Mouse (Mus musculus) liver, adult 2 months (tissue): ENCODE data around the gene Gramd1b. TPM values are rescaled to one million over a fixed set of nuclear protein-coding genes. Genes with fewer than 3 reads are reported as not detected.

ENCODE experiments used
- DNase-seq: peaks from one replicate; pipeline ENCODE4 v3.0.0-alpha.2; 2011; ENCODE audit warnings: low read depth, low spot score; ENCODE audit errors: extremely low read depth
- H3K27ac ChIP-seq: fragments of 200-500 bp; replicated peaks from 2 replicates; pipeline ENCODE4 v1.5.1; 2012; ENCODE audit warnings: low read depth, mild to moderate bottlenecking, control low read depth, inconsistent platforms, low read length; ENCODE audit not compliant: insufficient read depth
- H3K27me3 ChIP-seq: fragments of 200-500 bp; 2 replicates; pipeline ENCODE4 v1.6.1; 2012; ENCODE audit warnings: mild to moderate bottlenecking, moderate library complexity, low read length, inconsistent platforms; ENCODE audit not compliant: control insufficient read depth, insufficient read depth
- H3K36me3 ChIP-seq: fragments of 200-500 bp; 2 replicates; pipeline ENCODE4 v1.6.1; 2012; ENCODE audit warnings: low read length, inconsistent platforms; ENCODE audit not compliant: control insufficient read depth, insufficient read depth
- H3K4me1 ChIP-seq: fragments of 200-500 bp; 2 replicates; pipeline ENCODE4 v1.6.1; 2011; ENCODE audit warnings: low read length; ENCODE audit not compliant: control insufficient read depth, insufficient read depth
- H3K4me3 ChIP-seq: fragments of 200-500 bp; 2 replicates; pipeline ENCODE4 v1.5.1; 2011; ENCODE audit warnings: low read depth, mild to moderate bottlenecking, control low read depth, low read length, moderate library complexity; ENCODE audit not compliant: insufficient read depth
- H3K79me2 ChIP-seq: fragments of 200-500 bp; 2 replicates; pipeline ENCODE4 v1.6.1; 2012; ENCODE audit warnings: inconsistent platforms, mild to moderate bottlenecking, low read length, moderate library complexity; ENCODE audit not compliant: control insufficient read depth, insufficient read depth
- H3K9ac ChIP-seq: fragments of 200-500 bp; 2 replicates; pipeline ENCODE4 v1.6.1; 2012; ENCODE audit warnings: low read depth, mild to moderate bottlenecking, control low read depth, inconsistent platforms, low read length
- CTCF ChIP-seq: fragments of 200-500 bp; IDR thresholded peaks from 2 replicates; pipeline ENCODE4 v1.5.1; 2011; ENCODE audit warnings: low read depth, low read length, control low read depth
- POLR2A ChIP-seq: fragments of 200-500 bp; IDR thresholded peaks from 2 replicates; pipeline ENCODE4 v1.6.1; 2011; ENCODE audit warnings: low read length, control low read depth; ENCODE audit not compliant: insufficient read depth; ENCODE audit errors: extremely low read depth
- WGBS: fragments of 180-500 bp; shearing (Covaris S2); methylation state at CpG from one replicate; pipeline ENCODE4 v1.1.7; 2018; 5-methylcytosine and 5-hydroxymethylcytosine counted together
- polyA plus RNA-seq: library from polyadenylated mRNA; depleted of rRNA; stranded (reverse); fragments of >200 nt; gene quantifications from 2 replicates; pipeline ENCODE4 v1.2.3, GENCODE M21; 2012
- total RNA-seq: library from RNA; depleted of rRNA; stranded (reverse); fragments of >200 nt; gene quantifications from 2 replicates; pipeline ENCODE4 v1.2.3, GENCODE M21; 2014

Gramd1b gene
- total and polyA plus RNA-seq, 2 experiments = 1.2 to 2.0 TPM

- DNase-seq = no peak
- Histone ChIP-seq H3K9ac (no peak overlapping the region), H3K4me1 (no peaks in the 10 kb centered on the region), H3K4me3 (no peak overlapping the region), H3K27ac (no peak overlapping the region), H3K36me3 (no peaks in the 10 kb centered on the region), H3K79me2 (no peaks in the 10 kb centered on the region), H3K27me3 (no peaks in the 10 kb centered on the region)
- WGBS = 86% methylated on average over 17 of the region's 17 CpGs
- TF ChIP-seq POLR2A = no peak
- TF ChIP-seq CTCF = no peak
Observed at GRCm38 (mm10) chr9:40391359-40391758, 139.8 kb downstream of the Gramd1b start.

DNA sequence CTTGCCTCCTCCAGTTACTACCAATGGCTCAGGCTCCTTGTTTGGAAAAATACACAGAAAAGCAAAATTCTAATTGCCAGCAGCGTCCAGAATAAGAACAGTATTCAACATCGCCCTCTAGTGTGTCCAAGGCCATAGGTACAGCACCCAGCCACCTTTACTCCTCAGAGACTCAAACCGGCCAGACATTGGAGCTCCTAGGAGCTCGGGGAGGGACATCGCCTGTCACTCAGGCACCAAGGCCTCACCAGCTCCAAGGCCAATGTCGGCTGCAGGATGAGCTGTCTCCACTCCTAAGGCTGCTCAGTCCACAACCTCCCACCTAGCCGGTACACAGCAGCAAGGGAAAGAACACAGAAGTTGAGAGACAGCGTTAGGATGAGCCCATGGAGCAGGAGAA is 140.3 kb downstream of the Gramd1b start:
- 46% methylated on average over 8 of the region's 8 CpGs for WGBS
- TF ChIP-seq POLR2A (no peak), CTCF (0 out of 2 replicates have a peak, but pooled peaks have one; percentile 2)
- H3K27ac ChIP-seq = no peak overlapping the region
- H3K79me2 ChIP-seq = no peaks in the 10 kb centered on the region
- H3K36me3 ChIP-seq = no peaks in the 10 kb centered on the region
- no peaks in the 10 kb centered on the region for H3K27me3 ChIP-seq
- H3K4me1 ChIP-seq = no peaks in the 10 kb centered on the region
- no peak for DNase-seq
- no peak overlapping the region for H3K4me3 ChIP-seq
- H3K9ac ChIP-seq = no peak overlapping the region

DNA sequence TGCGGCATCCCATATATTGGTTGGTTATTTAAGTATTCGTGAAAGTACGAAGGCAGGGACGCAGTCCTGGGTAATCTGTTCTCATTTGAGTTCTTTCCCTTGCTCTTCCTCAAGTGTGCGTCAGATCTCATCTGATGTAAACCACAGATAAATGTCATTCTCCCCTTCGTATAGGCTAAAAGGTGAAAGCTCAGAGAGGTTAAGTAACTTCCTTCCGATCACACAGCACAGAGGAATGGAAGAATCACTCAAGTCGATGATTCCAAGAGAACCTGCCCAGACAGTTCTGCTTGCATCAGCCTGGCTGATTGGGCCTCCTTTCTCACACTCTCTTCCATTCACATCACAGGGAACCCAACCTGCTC is 140.8 kb downstream of the Gramd1b start:
- Histone ChIP-seq H3K4me3 (no peak overlapping the region), H3K36me3 (no peaks in the 10 kb centered on the region), H3K79me2 (no peaks in the 10 kb centered on the region), H3K27me3 (no peaks in the 10 kb centered on the region), H3K9ac (no peak overlapping the region), H3K27ac (no peak overlapping the region), H3K4me1 (no peaks in the 10 kb centered on the region)
- no peak for DNase-seq
- no peak for TF ChIP-seq CTCF
- no peak for TF ChIP-seq POLR2A
- 89% methylated on average over 8 of the region's 8 CpGs for WGBS

GRCm38 (mm10) chr9:40389669-40390395 is 141.4 kb downstream of the Gramd1b start:
- no peak overlapping the region for H3K4me3 ChIP-seq
- 83% methylated on average over 8 of the region's 8 CpGs for WGBS
- no peaks in the 10 kb centered on the region for H3K4me1 ChIP-seq
- TF ChIP-seq POLR2A (no peak), CTCF (no peak)
- no peaks in the 10 kb centered on the region for H3K79me2 ChIP-seq
- H3K27ac ChIP-seq = no peak overlapping the region
- H3K27me3 ChIP-seq = no peaks in the 10 kb centered on the region
- H3K9ac ChIP-seq = no peak overlapping the region
- DNase-seq = no peak
- H3K36me3 ChIP-seq = no peaks in the 10 kb centered on the region

- DNase-seq = no peak
- H3K36me3 ChIP-seq = no peaks in the 10 kb centered on the region
- no peak overlapping the region for H3K4me3 ChIP-seq
- TF ChIP-seq POLR2A = no peak
- no peak for TF ChIP-seq CTCF
- H3K4me1 ChIP-seq = no peaks in the 10 kb centered on the region
- WGBS = 71% methylated on average over 6 of the region's 6 CpGs
- H3K27ac ChIP-seq = no peak overlapping the region
- no peaks in the 10 kb centered on the region for H3K27me3 ChIP-seq
- H3K79me2 ChIP-seq = no peaks in the 10 kb centered on the region
- H3K9ac ChIP-seq = no peak overlapping the region
Observed at GRCm38 (mm10) chr9:40389175-40389574, 142.0 kb downstream of the Gramd1b start.

DNA sequence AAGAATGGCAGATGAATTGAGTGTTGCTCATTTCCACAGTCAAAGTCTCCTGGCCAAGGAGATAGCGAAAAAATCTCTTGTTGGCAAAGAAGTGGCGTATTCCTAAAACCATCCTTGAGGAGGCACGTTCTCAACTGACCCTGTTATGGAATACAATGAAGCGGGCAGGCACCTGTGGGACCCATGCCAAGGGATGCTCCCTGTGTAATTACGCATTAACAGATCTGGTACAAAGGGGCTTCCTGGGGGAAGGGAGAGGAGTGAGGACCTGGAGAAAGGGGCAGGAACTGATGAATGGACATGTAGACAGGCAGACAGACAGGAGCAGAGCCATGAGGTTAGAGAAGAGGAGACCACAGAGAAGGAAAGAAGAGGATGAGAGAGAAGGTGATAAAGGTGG is 146.4 kb downstream of the Gramd1b start:
- Histone ChIP-seq H3K27me3 (no peaks in the 10 kb centered on the region), H3K4me1 (no peaks in the 10 kb centered on the region), H3K4me3 (no peak overlapping the region), H3K36me3 (no peaks in the 10 kb centered on the region), H3K9ac (no peak overlapping the region), H3K79me2 (no peaks in the 10 kb centered on the region), H3K27ac (no peak overlapping the region)
- WGBS = 90% methylated on average over 5 of the region's 5 CpGs
- TF ChIP-seq POLR2A = no peak
- TF ChIP-seq CTCF = no peak
- no peak for DNase-seq
